Mouse (Mus musculus) lung, embryonic 16.5 days (tissue): ENCODE measurements at regions not wholly inside any gene's neighbourhood (a gene's known extent, or its start where the extent isn't known, plus 50 kb on each side); places are given as distances from the start of the nearest gene placed in this dataset.

Source experiments
- ATAC-seq: fragments of 200-750 bp; cut with Nextera tagmentation; 2 replicates; pipeline ENCODE4 v1.8.0; 2017; ENCODE audit warnings: low read depth, mild to moderate bottlenecking, moderate library complexity
- H3K27ac ChIP-seq: fragments of 300-500 bp; sonication (generic); 2 replicates; pipeline ENCODE4 v1.5.1; 2014; ENCODE audit warnings: mild to moderate bottlenecking, control low read depth, low read length
- H3K27me3 ChIP-seq: fragments of 300-500 bp; sonication (generic); 2 replicates; pipeline ENCODE4 v1.6.1; 2014; ENCODE audit warnings: low read depth, low read length, mixed read lengths; ENCODE audit not compliant: control insufficient read depth, insufficient read depth
- H3K36me3 ChIP-seq: fragments of 300-500 bp; sonication (generic); 2 replicates; pipeline ENCODE4 v1.6.1; 2014; ENCODE audit warnings: low read length; ENCODE audit not compliant: control insufficient read depth, insufficient read depth
- H3K4me1 ChIP-seq: fragments of 300-500 bp; sonication (generic); replicated peaks from 2 replicates; pipeline ENCODE4 v1.6.1; 2014; ENCODE audit warnings: low read length, mixed read lengths; ENCODE audit not compliant: control insufficient read depth, insufficient read depth
- H3K4me2 ChIP-seq: fragments of 300-500 bp; sonication (generic); 2 replicates; pipeline ENCODE4 v1.6.1; 2014; ENCODE audit warnings: low read depth, low read length, control low read depth
- H3K4me3 ChIP-seq: fragments of 300-500 bp; sonication (generic); 2 replicates; pipeline ENCODE4 v1.5.1; 2014; ENCODE audit warnings: mild to moderate bottlenecking, low read length, control low read depth
- H3K9ac ChIP-seq: fragments of 300-500 bp; sonication (generic); 2 replicates; pipeline ENCODE4 v1.6.1; 2014; ENCODE audit warnings: low read length, control low read depth
- H3K9me3 ChIP-seq: fragments of 300-500 bp; sonication (generic); 2 replicates; pipeline ENCODE4 v1.6.1; 2016; ENCODE audit warnings: low read length; ENCODE audit not compliant: control insufficient read depth
- WGBS: fragments of 180-500 bp; shearing (Covaris S2); extraction: QIAGEN DNeasy Blood & Tissue Kit; methylation state at CpG from one replicate; pipeline ENCODE4 v1.1.7; 2014; 5-methylcytosine and 5-hydroxymethylcytosine counted together

GRCm38 (mm10) chr19:51102411-51102810 is 424.0 kb upstream of the Sorcs1 start:
- Histone ChIP-seq H3K27me3 (no peaks in the 10 kb centered on the region), H3K9me3 (no peaks in the 10 kb centered on the region), H3K4me2 (no peak overlapping the region), H3K9ac (no peak overlapping the region), H3K27ac (no peak overlapping the region), H3K4me1 (no peaks in the 10 kb centered on the region), H3K4me3 (no peak overlapping the region), H3K36me3 (no peaks in the 10 kb centered on the region)
- ATAC-seq, result no peak
- WGBS, result 86% methylated on average over 3 of the region's 3 CpGs

GRCm38 (mm10) chr19:51074762-51075161 is 396.3 kb upstream of the Sorcs1 start:
- 36% methylated on average over 4 of the region's 4 CpGs for WGBS
- Histone ChIP-seq H3K27ac (no peak overlapping the region), H3K9ac (no peak overlapping the region), H3K4me2 (no peak overlapping the region), H3K9me3 (no peaks in the 10 kb centered on the region), H3K36me3 (no peaks in the 10 kb centered on the region), H3K4me3 (no peak overlapping the region), H3K4me1 (no peaks in the 10 kb centered on the region), H3K27me3 (no peaks in the 10 kb centered on the region)
- peak; percentile 59; the same call in 1 of the 2 replicates for ATAC-seq

- no peaks in the 10 kb centered on the region for H3K9me3 ChIP-seq
- WGBS, result 49% methylated on average over 5 of the region's 5 CpGs
- no peak overlapping the region for H3K4me2 ChIP-seq
- H3K4me1 ChIP-seq, result 0 out of 2 replicates have a peak, but pooled peaks cover 2% of the 10 kb centered on the region
- no peaks in the 10 kb centered on the region for H3K36me3 ChIP-seq
- peak; percentile 86 for ATAC-seq
- H3K27me3 ChIP-seq, result no peaks in the 10 kb centered on the region
- no peak overlapping the region for H3K4me3 ChIP-seq
- H3K27ac ChIP-seq, result no peak overlapping the region
- no peak overlapping the region for H3K9ac ChIP-seq
Observed at GRCm38 (mm10) chr19:51059961-51060665, 381.7 kb upstream of the Sorcs1 start.

GRCm38 (mm10) chr19:51043544-51043943 is 365.1 kb upstream of the Sorcs1 start:
- no peaks in the 10 kb centered on the region for H3K27me3 ChIP-seq
- no peaks in the 10 kb centered on the region for H3K9me3 ChIP-seq
- H3K4me3 ChIP-seq, result no peak overlapping the region
- H3K4me1 ChIP-seq, result no peaks in the 10 kb centered on the region
- 82% methylated on average over 3 of the region's 3 CpGs for WGBS
- no peak overlapping the region for H3K27ac ChIP-seq
- no peak overlapping the region for H3K9ac ChIP-seq
- no peak for ATAC-seq
- no peaks in the 10 kb centered on the region for H3K36me3 ChIP-seq
- no peak overlapping the region for H3K4me2 ChIP-seq

- Histone ChIP-seq H3K27me3 (no peaks in the 10 kb centered on the region), H3K9me3 (no peaks in the 10 kb centered on the region), H3K4me3 (no peak overlapping the region), H3K27ac (no peak overlapping the region), H3K36me3 (no peaks in the 10 kb centered on the region), H3K9ac (no peak overlapping the region), H3K4me1 (no peaks in the 10 kb centered on the region), H3K4me2 (no peak overlapping the region)
- ATAC-seq, result no peak
Observed at GRCm38 (mm10) chr19:50994471-50994870, 316.0 kb upstream of the Sorcs1 start.

GRCm38 (mm10) chr19:50971066-50971465 is 292.6 kb upstream of the Sorcs1 start:
- ATAC-seq, result no peak
- H3K27me3 ChIP-seq, result no peaks in the 10 kb centered on the region
- H3K9ac ChIP-seq, result no peak overlapping the region
- 59% methylated on average over 1 of the region's 1 CpGs for WGBS
- H3K9me3 ChIP-seq, result no peaks in the 10 kb centered on the region
- no peaks in the 10 kb centered on the region for H3K36me3 ChIP-seq
- no peaks in the 10 kb centered on the region for H3K4me1 ChIP-seq
- no peak overlapping the region for H3K27ac ChIP-seq
- no peak overlapping the region for H3K4me2 ChIP-seq
- H3K4me3 ChIP-seq, result no peak overlapping the region

- no peak for ATAC-seq
- WGBS, result 37% methylated on average over 8 of the region's 8 CpGs
- Histone ChIP-seq H3K4me1 (no peaks in the 10 kb centered on the region), H3K36me3 (no peaks in the 10 kb centered on the region), H3K27ac (no peak overlapping the region), H3K4me3 (no peak overlapping the region), H3K27me3 (no peaks in the 10 kb centered on the region), H3K9ac (no peak overlapping the region), H3K4me2 (no peak overlapping the region), H3K9me3 (no peaks in the 10 kb centered on the region)
Observed at GRCm38 (mm10) chr19:50961910-50962309, 283.5 kb upstream of the Sorcs1 start.

GRCm38 (mm10) chr19:50945006-50945405 is 266.6 kb upstream of the Sorcs1 start:
- 90% methylated on average over 1 of the region's 1 CpGs for WGBS
- H3K36me3 ChIP-seq, result no peaks in the 10 kb centered on the region
- H3K27me3 ChIP-seq, result no peaks in the 10 kb centered on the region

GRCm38 (mm10) chr19:50911646-50912045 is 233.2 kb upstream of the Sorcs1 start:
- no peak overlapping the region for H3K9ac ChIP-seq
- no peak overlapping the region for H3K4me2 ChIP-seq
- no peaks in the 10 kb centered on the region for H3K9me3 ChIP-seq

More at GRCm38 (mm10) chr19:50945006-50945405, 266.6 kb upstream of the Sorcs1 start:
- no peak overlapping the region for H3K4me2 ChIP-seq
- no peaks in the 10 kb centered on the region for H3K4me1 ChIP-seq
- no peaks in the 10 kb centered on the region for H3K9me3 ChIP-seq
- H3K4me3 ChIP-seq, result no peak overlapping the region
- no peak for ATAC-seq
- no peak overlapping the region for H3K27ac ChIP-seq
- no peak overlapping the region for H3K9ac ChIP-seq

GRCm38 (mm10) chr19:50910674-50911073 is 232.2 kb upstream of the Sorcs1 start:
- no peak overlapping the region for H3K27ac ChIP-seq
- no peaks in the 10 kb centered on the region for H3K4me1 ChIP-seq
- no peak for ATAC-seq
- no peak overlapping the region for H3K4me3 ChIP-seq
- H3K36me3 ChIP-seq, result no peaks in the 10 kb centered on the region
- no peak overlapping the region for H3K9ac ChIP-seq
- H3K9me3 ChIP-seq, result no peaks in the 10 kb centered on the region
- 71% methylated on average over 1 of the region's 1 CpGs for WGBS
- H3K4me2 ChIP-seq, result no peak overlapping the region
- no peaks in the 10 kb centered on the region for H3K27me3 ChIP-seq

More at GRCm38 (mm10) chr19:50911646-50912045, 233.2 kb upstream of the Sorcs1 start:
- Histone ChIP-seq H3K4me1 (no peaks in the 10 kb centered on the region), H3K4me3 (no peak overlapping the region), H3K36me3 (no peaks in the 10 kb centered on the region), H3K27me3 (no peaks in the 10 kb centered on the region), H3K27ac (no peak overlapping the region)
- no peak for ATAC-seq
